Mouse (Mus musculus): Measurements from ENCODE around the gene Svop. TPM values are rescaled to one million over a fixed set of nuclear protein-coding genes. Genes with fewer than 3 reads are reported as not detected.

Gene Svop
- total and polyA plus RNA-seq, 2 experiments from 2014 or later, result 105 to 175 TPM

DNA sequence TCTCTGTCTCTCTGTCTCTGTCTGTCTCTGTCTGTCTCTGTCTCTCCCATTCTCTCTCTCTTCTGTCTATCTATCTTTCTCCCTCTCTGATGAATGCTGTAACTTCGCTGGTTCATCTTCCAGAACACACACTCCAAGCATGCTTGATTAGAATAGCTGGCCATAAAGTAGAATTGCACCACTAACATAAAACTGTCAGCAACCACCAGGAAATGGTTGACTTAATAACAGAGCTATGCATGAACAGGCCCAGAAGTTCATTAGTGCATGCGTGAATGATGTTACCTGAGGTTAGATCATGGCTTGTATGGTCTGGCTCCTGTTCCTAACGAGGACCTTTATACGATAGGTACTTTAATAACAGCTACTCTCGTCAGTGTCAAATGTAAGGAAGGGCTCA lies 86.3 kb downstream of the Svop start:
- Histone ChIP-seq H3K9me3 (ENCODE audit: low read length) (no peaks in the 10 kb centered on the region), H3K4me3 (ENCODE audit: low read depth, low read length) (no peak overlapping the region), H3K27me3 (ENCODE audit: insufficient read depth, low read length) (no peaks in the 10 kb centered on the region), H3K9ac (replicated peaks; ENCODE audit: low read length, poor library complexity, severe bottlenecking) (no peak overlapping the region), H3K36me3 (ENCODE audit: insufficient read depth, low read length) (no peaks in the 10 kb centered on the region), H3K4me1 (ENCODE audit: insufficient read depth, low read length) (no peaks in the 10 kb centered on the region), H3K4me2 (ENCODE audit: low read depth, low read length, poor library complexity, severe bottlenecking) (no peak overlapping the region), H3K27ac (ENCODE audit: low read depth, low read length) (no peak overlapping the region)
- 88% methylated on average over 5 of the region's 5 CpGs for WGBS
- no peak for ATAC-seq (ENCODE audit: low FRiP score)
- no peak for DNase-seq (ENCODE audit: low spot score)
- TF ChIP-seq CTCF (IDR thresholded peaks at IDR 0.05), result no peak

GRCm38 (mm10) chr5:114004573-114004972 lies 86.8 kb downstream of the Svop start:
- no peaks in the 10 kb centered on the region for H3K36me3 ChIP-seq (ENCODE audit: insufficient read depth, low read length)
- H3K9ac ChIP-seq (replicated peaks; ENCODE audit: low read length, poor library complexity, severe bottlenecking), result no peak overlapping the region
- H3K27me3 ChIP-seq (ENCODE audit: insufficient read depth, low read length), result no peaks in the 10 kb centered on the region
- ATAC-seq (ENCODE audit: low FRiP score) (no peak), DNase-seq (ENCODE audit: low spot score) (no peak)
- no peak for TF ChIP-seq CTCF (IDR thresholded peaks at IDR 0.05)
- 83% methylated on average over 11 of the region's 11 CpGs for WGBS
- no peak overlapping the region for H3K4me2 ChIP-seq (ENCODE audit: low read depth, low read length, poor library complexity, severe bottlenecking)
- H3K9me3 ChIP-seq (ENCODE audit: low read length), result no peaks in the 10 kb centered on the region
- no peak overlapping the region for H3K4me3 ChIP-seq (ENCODE audit: low read depth, low read length)
- no peaks in the 10 kb centered on the region for H3K4me1 ChIP-seq (ENCODE audit: insufficient read depth, low read length)
- H3K27ac ChIP-seq (ENCODE audit: low read depth, low read length), result no peak overlapping the region

DNA sequence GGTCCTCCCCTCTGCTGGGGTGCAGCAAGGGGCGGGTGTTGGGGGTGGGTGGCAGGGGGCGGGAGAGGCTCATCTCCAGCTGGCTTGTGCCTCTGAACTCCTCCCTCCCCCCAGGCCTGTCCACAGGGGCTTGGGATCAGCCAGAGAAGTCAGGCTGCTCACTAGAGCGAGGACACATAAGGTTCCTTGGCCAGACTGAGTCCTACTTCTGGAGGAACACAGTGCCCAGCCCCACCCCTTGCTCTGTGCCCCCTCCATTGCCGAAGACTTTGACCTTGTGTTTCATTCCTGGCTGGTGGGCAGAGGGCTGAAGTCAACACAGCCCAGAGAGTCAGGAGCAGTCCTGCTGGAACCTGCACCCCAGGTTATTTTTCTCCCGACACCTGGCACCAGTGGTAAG lies 87.8 kb downstream of the Svop start, which contains the start of gene Dao:
Dao (plus strand) TSS at position 162 of the 400 bp plus-strand sequence.
- WGBS, result 43% methylated on average over 5 of the region's 5 CpGs
- Histone ChIP-seq H3K27ac (ENCODE audit: low read depth, low read length) (no peak within 1 kb of the TSS), H3K4me1 (ENCODE audit: insufficient read depth, low read length) (no peaks in the 10 kb centered on the region), H3K4me2 (ENCODE audit: low read depth, low read length, poor library complexity, severe bottlenecking) (no peak within 1 kb of the TSS), H3K9me3 (ENCODE audit: low read length) (no peaks in the 10 kb centered on the region), H3K4me3 (ENCODE audit: low read depth, low read length) (no peak within 1 kb of the TSS), H3K9ac (replicated peaks; ENCODE audit: low read length, poor library complexity, severe bottlenecking) (no peak within 1 kb of the TSS), H3K36me3 (ENCODE audit: insufficient read depth, low read length) (no peaks in the 10 kb centered on the region), H3K27me3 (ENCODE audit: insufficient read depth, low read length) (no peaks in the 10 kb centered on the region)
- ATAC-seq (ENCODE audit: low FRiP score), result no peak
- no peak for DNase-seq (ENCODE audit: low spot score)
- no peak for TF ChIP-seq CTCF (IDR thresholded peaks at IDR 0.05)

DNA sequence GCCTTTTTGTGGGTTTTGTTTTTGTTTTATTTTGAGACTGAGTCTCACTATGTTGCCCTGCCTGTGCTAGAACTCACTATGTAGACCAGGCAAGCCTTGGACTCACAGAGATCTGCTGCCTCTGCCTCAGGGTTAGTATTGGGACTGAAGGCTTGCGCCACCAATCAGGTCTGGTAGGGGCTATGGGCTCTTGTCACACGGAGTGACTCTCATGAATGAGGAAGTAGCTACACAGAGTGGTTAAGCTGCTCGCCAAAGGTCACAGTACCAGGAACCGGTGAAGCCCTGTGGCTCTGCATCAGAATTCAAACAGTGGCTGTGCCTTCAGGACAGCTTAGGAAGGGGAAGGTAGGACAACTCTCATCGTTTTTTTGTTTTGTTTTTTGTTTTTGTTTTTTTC lies 92.0 kb downstream of the Svop start:
- Histone ChIP-seq H3K27ac (ENCODE audit: low read depth, low read length) (no peak overlapping the region), H3K4me1 (ENCODE audit: insufficient read depth, low read length) (peaks cover 2% of the 10 kb centered on the region; the same call in 1 of the 2 replicates), H3K9ac (replicated peaks; ENCODE audit: low read length, poor library complexity, severe bottlenecking) (no peak overlapping the region), H3K27me3 (ENCODE audit: insufficient read depth, low read length) (no peaks in the 10 kb centered on the region), H3K4me3 (ENCODE audit: low read depth, low read length) (no peak overlapping the region), H3K9me3 (ENCODE audit: low read length) (no peaks in the 10 kb centered on the region), H3K4me2 (ENCODE audit: low read depth, low read length, poor library complexity, severe bottlenecking) (no peak overlapping the region), H3K36me3 (ENCODE audit: insufficient read depth, low read length) (no peaks in the 10 kb centered on the region)
- DNase-seq (ENCODE audit: low spot score) (no peak), ATAC-seq (ENCODE audit: low FRiP score) (no peak)
- TF ChIP-seq CTCF (IDR thresholded peaks at IDR 0.05), result no peak
- WGBS, result 56% methylated on average over 5 of the region's 5 CpGs

DNA sequence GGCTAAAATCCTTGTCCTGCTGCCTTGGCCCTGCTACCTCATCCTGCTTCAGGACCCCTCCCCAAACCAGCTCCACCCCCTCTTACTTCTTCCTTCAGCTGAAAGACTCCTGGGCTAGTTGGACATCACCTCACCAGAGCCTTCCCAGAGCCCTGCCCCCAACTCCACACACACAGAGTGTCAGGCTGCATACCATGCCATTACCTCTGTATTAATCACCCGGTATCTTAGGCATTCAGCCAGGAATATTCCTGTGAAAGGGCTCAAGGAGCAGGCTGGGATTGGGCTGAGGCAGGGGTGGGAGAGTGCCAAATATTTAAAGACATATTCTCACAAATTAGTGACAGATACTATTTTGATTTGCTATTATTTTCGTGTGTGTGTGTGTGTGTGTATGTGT lies 94.9 kb downstream of the Svop start:
- H3K36me3 ChIP-seq (ENCODE audit: insufficient read depth, low read length), result no peaks in the 10 kb centered on the region
- 53% methylated on average over 2 of the region's 2 CpGs for WGBS
- no peaks in the 10 kb centered on the region for H3K9me3 ChIP-seq (ENCODE audit: low read length)
- no peak overlapping the region for H3K27ac ChIP-seq (ENCODE audit: low read depth, low read length)
- H3K4me1 ChIP-seq (ENCODE audit: insufficient read depth, low read length), result peaks cover 11% of the 10 kb centered on the region
- H3K9ac ChIP-seq (replicated peaks; ENCODE audit: low read length, poor library complexity, severe bottlenecking), result no peak overlapping the region
- no peak for ATAC-seq (ENCODE audit: low FRiP score)
- no peak for TF ChIP-seq CTCF (IDR thresholded peaks at IDR 0.05)
- no peak overlapping the region for H3K4me3 ChIP-seq (ENCODE audit: low read depth, low read length)
- no peaks in the 10 kb centered on the region for H3K27me3 ChIP-seq (ENCODE audit: insufficient read depth, low read length)
- H3K4me2 ChIP-seq (ENCODE audit: low read depth, low read length, poor library complexity, severe bottlenecking), result no peak overlapping the region
- DNase-seq (ENCODE audit: low spot score), result no peak

GRCm38 (mm10) chr5:113993487-113994465 lies 97.6 kb downstream of the Svop start, which contains the start of gene Ssh1:
Gene Ssh1 (minus strand): TSS chr5:113993894.
- Histone ChIP-seq H3K4me1 (ENCODE audit: insufficient read depth, low read length) (peaks cover 17% of the 10 kb centered on the region), H3K4me3 (ENCODE audit: low read depth, low read length) (peak within 1 kb of the TSS; percentile 82), H3K27ac (ENCODE audit: low read depth, low read length) (peak within 1 kb of the TSS; percentile 93), H3K27me3 (ENCODE audit: insufficient read depth, low read length) (no peaks in the 10 kb centered on the region), H3K4me2 (ENCODE audit: low read depth, low read length, poor library complexity, severe bottlenecking) (peak within 1 kb of the TSS; percentile 86), H3K36me3 (ENCODE audit: insufficient read depth, low read length) (0 out of 2 replicates have a peak, but pooled peaks cover 3% of the 10 kb centered on the region), H3K9ac (replicated peaks; ENCODE audit: low read length, poor library complexity, severe bottlenecking) (peak within 1 kb of the TSS; percentile 93), H3K9me3 (ENCODE audit: low read length) (no peaks in the 10 kb centered on the region)
- peak; percentile 37 for TF ChIP-seq CTCF (IDR thresholded peaks at IDR 0.05)
- under 1% methylated on average over 54 of the region's 83 CpGs for WGBS
- peak; percentile 91 for DNase-seq (ENCODE audit: low spot score)
- peak; percentile 87 for ATAC-seq (ENCODE audit: low FRiP score)
